Mouse (Mus musculus) liver, embryonic 11.5 days (tissue): ENCODE results near the gene Gmppa. TPM values are rescaled to one million over a fixed set of nuclear protein-coding genes. Genes with fewer than 3 reads are reported as not detected.

Source experiments
- ATAC-seq: fragments of 200-750 bp; cut with Nextera tagmentation; replicated peaks from 2 replicates; pipeline ENCODE4 v1.8.0; 2017; ENCODE audit warnings: moderate number of reproducible peaks, mild to moderate bottlenecking, moderate TSS enrichment, moderate library complexity; ENCODE audit not compliant: low FRiP score
- DNase-seq: peaks from one replicate; pipeline ENCODE4 v3.0.0-alpha.2; 2017; ENCODE audit warnings: low spot score
- H3K27ac ChIP-seq: fragments of 300-500 bp; sonication (generic); 2 replicates; pipeline ENCODE4 v1.5.1; 2014; ENCODE audit warnings: mild to moderate bottlenecking, low read depth, low read length, control low read depth
- H3K27me3 ChIP-seq: fragments of 300-500 bp; sonication (generic); replicated peaks from 2 replicates; pipeline ENCODE4 v1.6.1; 2014; ENCODE audit warnings: low read length, mixed read lengths; ENCODE audit not compliant: control insufficient read depth, insufficient read depth
- H3K36me3 ChIP-seq: fragments of 300-500 bp; sonication (generic); 2 replicates; pipeline ENCODE4 v1.6.1; 2014; ENCODE audit warnings: mild to moderate bottlenecking, low read length, moderate library complexity, mixed read lengths; ENCODE audit not compliant: control insufficient read depth, insufficient read depth
- H3K4me1 ChIP-seq: fragments of 300-500 bp; sonication (generic); replicated peaks from 2 replicates; pipeline ENCODE4 v1.6.1; 2014; ENCODE audit warnings: low read length, mixed read lengths; ENCODE audit not compliant: control insufficient read depth, insufficient read depth
- H3K4me2 ChIP-seq: fragments of 300-500 bp; sonication (generic); 2 replicates; pipeline ENCODE4 v1.6.1; 2014; ENCODE audit warnings: mild to moderate bottlenecking, control low read depth, moderate library complexity
- H3K4me3 ChIP-seq: fragments of 300-500 bp; sonication (generic); 2 replicates; pipeline ENCODE4 v1.5.1; 2014; ENCODE audit warnings: low read depth, low read length, control low read depth
- H3K9ac ChIP-seq: fragments of 300-500 bp; sonication (generic); 2 replicates; pipeline ENCODE4 v1.6.1; 2014; ENCODE audit warnings: low read depth, low read length, control low read depth
- H3K9me3 ChIP-seq: fragments of 300-500 bp; sonication (generic); 2 replicates; pipeline ENCODE4 v1.6.1; 2016; ENCODE audit warnings: low read length, inconsistent platforms, mixed read lengths; ENCODE audit not compliant: control insufficient read depth
- WGBS: fragments of 180-500 bp; shearing (Covaris S2); extraction: QIAGEN DNeasy Blood & Tissue Kit; methylation state at CpG from one replicate; pipeline ENCODE4 v1.1.7; 2014; 5-methylcytosine and 5-hydroxymethylcytosine counted together
- polyA plus RNA-seq: library from polyadenylated mRNA; unstranded; fragments of >200 nt; fragmentation: Nextera tagmentation; extraction: Ambion mirVana; gene quantifications from 2 replicates; pipeline ENCODE4 v1.2.1, GENCODE M21; 2014

The Gmppa gene
- polyA plus RNA-seq, 1 experiment from 2014 or later, result 69.1 TPM

GRCm38 (mm10) chr1:75398761-75399402 lies 36.8 kb upstream of the Gmppa start:
- peak overlapping the region; percentile 60 for H3K4me2 ChIP-seq
- H3K27me3 ChIP-seq, result peaks cover 2% of the 10 kb centered on the region
- peaks cover 16% of the 10 kb centered on the region for H3K4me1 ChIP-seq
- H3K27ac ChIP-seq, result peak overlapping the region; percentile 51
- no peaks in the 10 kb centered on the region for H3K9me3 ChIP-seq
- ATAC-seq (peak; percentile 44), DNase-seq (peak; percentile 64)
- no peak overlapping the region for H3K9ac ChIP-seq
- no peak overlapping the region for H3K4me3 ChIP-seq
- peaks cover 4% of the 10 kb centered on the region; the same call in 1 of the 2 replicates for H3K36me3 ChIP-seq
- WGBS, result 5% methylated on average over 9 of the region's 9 CpGs

DNA sequence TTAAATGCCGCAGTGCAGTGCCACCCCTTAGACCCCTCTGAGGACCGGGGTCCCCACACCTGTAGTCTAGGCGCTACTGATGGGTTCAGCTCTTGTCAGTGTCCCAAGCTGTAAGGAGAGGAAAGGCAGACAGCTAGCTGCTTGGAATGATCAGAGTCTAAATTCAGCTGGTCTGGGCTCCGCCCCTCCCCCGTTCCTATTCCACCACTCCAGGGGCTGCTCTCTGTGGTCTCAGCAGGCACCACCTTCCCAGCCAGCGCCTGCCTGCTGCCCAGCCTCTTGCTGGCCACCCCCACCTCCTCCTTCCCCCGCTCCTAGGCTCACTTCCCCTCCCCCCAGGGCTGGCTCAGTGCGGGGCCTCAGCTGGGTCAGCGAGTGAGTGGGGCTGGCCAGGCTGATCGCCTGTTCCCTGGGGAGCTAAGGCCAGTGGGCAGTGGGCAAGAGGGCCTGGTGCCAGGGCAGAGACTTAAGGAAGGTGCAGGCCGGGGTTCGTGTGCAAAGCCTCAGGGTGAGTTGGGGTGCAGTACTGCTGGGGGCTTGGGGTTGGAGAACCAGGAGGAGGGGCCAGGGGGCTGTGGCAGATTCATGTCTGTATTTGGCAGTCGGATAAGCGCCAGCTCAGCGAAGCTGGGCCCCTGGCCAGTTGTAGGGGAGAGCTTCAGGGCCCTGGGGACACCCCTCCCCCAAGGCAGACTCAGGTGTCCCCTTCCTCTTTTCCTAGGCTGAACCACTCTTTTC lies 35.8 kb upstream of the Gmppa start:
- peak overlapping the region; percentile 37 for H3K4me3 ChIP-seq
- DNase-seq (peak; percentile 71), ATAC-seq (peak; percentile 71)
- H3K4me1 ChIP-seq, result peaks cover 16% of the 10 kb centered on the region
- H3K4me2 ChIP-seq, result peak overlapping the region; percentile 60
- H3K27me3 ChIP-seq, result no peaks in the 10 kb centered on the region
- H3K9ac ChIP-seq, result peak overlapping the region; percentile 56
- H3K9me3 ChIP-seq, result no peaks in the 10 kb centered on the region
- peak overlapping the region; percentile 73 for H3K27ac ChIP-seq
- WGBS, result 11% methylated on average over 15 of the region's 15 CpGs
- peaks cover 5% of the 10 kb centered on the region; the same call in 1 of the 2 replicates for H3K36me3 ChIP-seq

DNA sequence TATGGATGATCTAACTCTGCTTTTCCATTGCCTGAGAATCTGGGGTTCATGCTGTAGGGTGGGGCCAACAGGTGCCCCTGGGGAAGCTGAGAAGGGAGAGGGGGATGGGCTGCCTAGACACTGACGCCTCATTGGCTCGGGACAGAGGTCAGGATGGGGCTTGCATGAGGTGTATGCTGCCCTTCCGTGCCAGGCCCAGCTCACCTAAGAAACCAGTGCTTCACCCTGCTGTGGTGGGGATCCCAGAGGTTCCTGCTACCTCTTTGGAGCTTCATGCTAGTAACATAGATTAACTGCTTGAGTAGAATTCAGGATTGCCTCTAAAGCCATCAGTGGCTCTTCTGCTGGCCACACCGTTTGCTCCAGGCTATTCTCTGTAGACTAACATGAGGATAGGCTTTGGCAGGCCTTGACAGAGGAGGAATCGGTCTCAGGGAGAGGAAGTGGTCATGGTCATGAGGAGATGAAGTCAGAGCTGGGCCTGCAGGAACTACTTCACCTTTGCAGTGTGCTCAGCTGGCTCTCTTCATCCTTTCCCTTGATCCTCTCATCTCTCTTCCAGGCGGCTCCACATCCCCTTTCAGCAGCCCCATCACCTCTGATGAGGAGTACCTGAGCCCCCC lies 35.1 kb upstream of the Gmppa start:
- peaks cover 7% of the 10 kb centered on the region; the same call in 1 of the 2 replicates for H3K36me3 ChIP-seq
- peaks cover 16% of the 10 kb centered on the region for H3K4me1 ChIP-seq
- H3K27me3 ChIP-seq, result no peaks in the 10 kb centered on the region
- peak overlapping the region; percentile 73; the same call in 1 of the 2 replicates for H3K27ac ChIP-seq
- ATAC-seq, result no peak
- WGBS, result 32% methylated on average over 6 of the region's 6 CpGs
- peak overlapping the region; percentile 56 for H3K9ac ChIP-seq
- no peaks in the 10 kb centered on the region for H3K9me3 ChIP-seq
- peak overlapping the region; percentile 60 for H3K4me2 ChIP-seq
- peak overlapping the region; percentile 37 for H3K4me3 ChIP-seq
- DNase-seq, result no peak

GRCm38 (mm10) chr1:75405547-75405946 lies 30.2 kb upstream of the Gmppa start:
- WGBS, result 80% methylated on average over 3 of the region's 3 CpGs
- Histone ChIP-seq H3K27ac (no peak overlapping the region), H3K4me1 (no peaks in the 10 kb centered on the region), H3K36me3 (peaks cover 7% of the 10 kb centered on the region; the same call in 1 of the 2 replicates), H3K4me2 (no peak overlapping the region), H3K9me3 (no peaks in the 10 kb centered on the region), H3K9ac (no peak overlapping the region), H3K27me3 (0 out of 2 replicates have a peak, but pooled peaks cover 3% of the 10 kb centered on the region), H3K4me3 (no peak overlapping the region)
- ATAC-seq, result no peak
- DNase-seq, result no peak

GRCm38 (mm10) chr1:75406173-75406572 lies 29.6 kb upstream of the Gmppa start:
- H3K4me3 ChIP-seq, result no peak overlapping the region
- WGBS, result 91% methylated on average over 15 of the region's 15 CpGs
- no peak overlapping the region for H3K27ac ChIP-seq
- 0 out of 2 replicates have a peak, but pooled peaks cover 3% of the 10 kb centered on the region for H3K27me3 ChIP-seq
- H3K36me3 ChIP-seq, result peaks cover 7% of the 10 kb centered on the region; the same call in 1 of the 2 replicates
- DNase-seq (no peak), ATAC-seq (no peak)
- H3K9me3 ChIP-seq, result no peaks in the 10 kb centered on the region
- no peak overlapping the region for H3K9ac ChIP-seq
- no peak overlapping the region for H3K4me2 ChIP-seq
- no peaks in the 10 kb centered on the region for H3K4me1 ChIP-seq

DNA sequence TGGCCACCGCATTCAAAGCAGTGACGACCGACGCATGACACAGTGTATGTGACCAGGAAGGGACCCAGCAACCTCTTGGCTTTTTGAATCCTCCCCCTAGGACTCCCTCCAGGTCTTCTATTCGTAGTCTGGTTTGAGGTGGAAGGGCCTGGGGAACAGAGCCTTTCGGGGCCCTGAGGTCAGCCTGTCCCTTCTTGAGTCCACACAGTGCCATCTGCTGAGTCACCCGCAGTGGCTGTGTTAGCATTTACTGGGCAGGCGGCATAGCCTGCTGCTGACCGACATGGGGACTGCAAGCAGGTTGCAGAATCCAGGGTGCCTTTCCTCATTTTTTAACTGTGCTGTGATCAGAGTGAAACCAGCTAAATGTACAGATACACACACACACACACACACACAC lies 28.7 kb upstream of the Gmppa start:
- Histone ChIP-seq H3K36me3 (peaks cover 5% of the 10 kb centered on the region; the same call in 1 of the 2 replicates), H3K9ac (no peak overlapping the region), H3K4me2 (no peak overlapping the region), H3K4me3 (no peak overlapping the region), H3K9me3 (no peaks in the 10 kb centered on the region), H3K27ac (no peak overlapping the region), H3K27me3 (0 out of 2 replicates have a peak, but pooled peaks cover 3% of the 10 kb centered on the region), H3K4me1 (no peaks in the 10 kb centered on the region)
- 83% methylated on average over 9 of the region's 9 CpGs for WGBS
- no peak for DNase-seq
- no peak for ATAC-seq

DNA sequence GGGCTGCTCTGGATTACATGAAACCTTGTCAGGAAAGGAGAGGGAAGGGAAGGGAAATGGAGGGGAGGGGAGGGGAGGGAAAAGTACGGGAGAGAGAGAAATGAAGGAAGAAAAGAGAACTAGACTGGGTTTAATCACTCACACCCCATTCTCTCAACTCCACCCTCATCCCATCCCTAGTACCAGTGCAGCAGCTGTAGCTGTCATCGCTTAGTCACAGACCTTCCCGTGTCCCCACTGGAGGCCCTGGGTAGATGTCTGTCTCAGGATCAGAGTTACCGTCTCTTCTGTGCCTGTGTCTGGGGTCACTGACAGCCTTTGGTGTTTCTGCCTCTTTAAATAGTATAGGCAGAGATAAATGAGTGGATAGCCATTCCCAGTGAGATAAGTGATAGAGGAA lies 27.5 kb upstream of the Gmppa start:
- ATAC-seq, result no peak
- Histone ChIP-seq H3K4me1 (no peaks in the 10 kb centered on the region), H3K27ac (no peak overlapping the region), H3K9ac (no peak overlapping the region), H3K4me2 (no peak overlapping the region), H3K36me3 (peaks cover 5% of the 10 kb centered on the region; the same call in 1 of the 2 replicates), H3K4me3 (no peak overlapping the region), H3K9me3 (no peaks in the 10 kb centered on the region), H3K27me3 (0 out of 2 replicates have a peak, but pooled peaks cover 3% of the 10 kb centered on the region)
- WGBS, result 62% methylated on average over 4 of the region's 4 CpGs
- no peak for DNase-seq

DNA sequence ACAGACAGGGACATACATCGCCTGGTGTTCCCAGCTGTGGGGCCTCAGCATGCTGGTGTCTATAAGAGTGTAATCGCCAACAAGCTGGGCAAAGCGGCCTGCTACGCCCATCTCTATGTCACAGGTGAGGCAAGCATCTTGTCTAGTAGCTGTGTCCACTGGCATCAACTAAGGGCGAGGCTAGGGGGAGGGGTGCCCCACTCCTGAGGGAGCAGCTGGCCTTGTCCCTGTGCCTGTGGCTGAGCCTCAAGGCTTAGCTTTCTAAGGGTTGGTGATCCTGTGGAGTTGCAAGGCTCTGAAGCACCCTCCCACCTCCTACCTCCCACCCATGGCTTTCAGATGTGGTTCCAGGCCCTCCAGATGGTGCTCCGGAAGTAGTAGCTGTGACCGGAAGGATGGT lies 25.8 kb upstream of the Gmppa start:
- 82% methylated on average over 7 of the region's 7 CpGs for WGBS
- Histone ChIP-seq H3K4me2 (no peak overlapping the region), H3K27ac (no peak overlapping the region), H3K36me3 (peaks cover 2% of the 10 kb centered on the region; the same call in 1 of the 2 replicates), H3K9me3 (no peaks in the 10 kb centered on the region), H3K4me1 (no peaks in the 10 kb centered on the region), H3K9ac (no peak overlapping the region), H3K27me3 (0 out of 2 replicates have a peak, but pooled peaks cover 3% of the 10 kb centered on the region), H3K4me3 (no peak overlapping the region)
- DNase-seq (no peak), ATAC-seq (no peak)
